In the genomic region with DNA sequence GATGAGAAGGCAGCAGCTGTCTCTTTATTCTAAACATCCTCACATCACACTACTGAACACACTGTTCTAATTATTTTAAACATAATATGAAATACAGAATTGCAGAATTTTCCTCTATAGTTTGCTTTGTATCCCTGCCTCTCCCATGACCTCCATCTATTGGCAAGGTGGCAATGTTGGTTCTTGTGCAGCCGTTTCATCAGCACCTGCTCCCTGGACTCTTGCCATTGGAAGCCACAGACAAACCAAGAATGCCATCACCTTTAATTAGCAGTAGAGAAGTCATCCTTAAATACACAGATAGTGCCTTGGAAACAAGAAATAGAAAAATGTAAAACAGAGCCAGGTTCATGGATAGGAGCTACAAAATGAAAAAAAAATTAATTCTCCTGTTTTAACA, we compare ENCODE assay signal across 15 mouse cellular contexts.
"Had no signal": no experiment of that assay in that cellular context is flagged by ENCODE, and none has a peak within 500 bp of the region (broad histone marks: within the 10 kb centered on the region; RNA-seq: fewer than 3 reads in every experiment).

No protein-coding gene starts in this region.

- H3K36me3 ChIP-seq: limb, embryonic 10.5 days; liver, embryonic 15.5 days; midbrain, embryonic 15.5 days; stomach, embryonic 15.5 days had no signal

- ATAC-seq: lung, postnatal 0 days; midbrain, embryonic 15.5 days had no signal

- DNase-seq: kidney, adult 9 months; kidney, postnatal 36 days; lung, adult 2 months; lung, postnatal 36 days; right cerebral cortex, postnatal 14 days; thymus, adult 2 months; thymus, postnatal 25 days had no signal

- H3K27ac ChIP-seq: kidney, postnatal 0 days; layer of hippocampus, adult 2 months; limb, embryonic 10.5 days; liver, embryonic 15.5 days; midbrain, embryonic 15.5 days; stomach, embryonic 15.5 days had no signal

- H3K4me3 ChIP-seq: layer of hippocampus, adult 2 months; limb, embryonic 10.5 days; liver, embryonic 15.5 days; midbrain, embryonic 15.5 days; stomach, embryonic 15.5 days had no signal

- H3K9ac ChIP-seq: liver, embryonic 15.5 days; midbrain, embryonic 15.5 days; stomach, embryonic 15.5 days had no signal

- H3K9me3 ChIP-seq: limb, embryonic 10.5 days; liver, embryonic 15.5 days; midbrain, embryonic 15.5 days; stomach, embryonic 15.5 days had no signal

- H3K4me1 ChIP-seq: limb, embryonic 10.5 days; liver, embryonic 15.5 days; midbrain, embryonic 15.5 days; stomach, embryonic 15.5 days had no signal

- H3K27me3 ChIP-seq: liver, embryonic 15.5 days; midbrain, embryonic 15.5 days; stomach, embryonic 15.5 days had no signal

- H3K4me2 ChIP-seq: liver, embryonic 11.5 days; liver, embryonic 15.5 days; midbrain, embryonic 15.5 days; stomach, embryonic 15.5 days had no signal
